Mouse (Mus musculus): ENCODE data around the gene Cpox.

DNA sequence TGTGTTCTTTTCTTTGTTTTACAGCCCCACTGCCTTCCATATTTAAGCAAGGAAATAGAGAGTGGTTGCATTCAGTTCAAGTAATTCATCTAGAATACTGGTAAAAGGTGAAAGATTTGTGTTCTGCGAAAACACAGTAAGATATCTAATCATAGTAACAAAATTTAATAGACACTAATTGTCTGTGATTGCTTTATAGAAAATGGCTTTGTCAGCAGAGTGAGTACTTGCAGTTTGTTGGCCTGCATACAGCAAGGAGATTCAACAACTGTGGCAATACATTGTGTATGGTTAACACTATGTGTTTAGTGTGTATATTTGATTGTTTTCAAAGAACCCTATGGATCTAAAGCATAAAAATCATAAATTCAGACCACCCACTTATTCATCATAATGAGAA, 43.0 kb downstream of the Cpox start:
- no peak for TF ChIP-seq CTCF (conservative IDR thresholded peaks at IDR 0.05 in 1 of 2, IDR thresholded peaks at IDR 0.05 in 1 of 2; ENCODE audit: low read depth in 2 of 2, low read length in 2 of 2)
- TF ChIP-seq POLR2A (IDR thresholded peaks at IDR 0.05; ENCODE audit: low read depth, low read length): no peak
- no peak for TF ChIP-seq USF1 (IDR thresholded peaks at IDR 0.05; ENCODE audit: low read depth, low read length)

Data from CH12.LX (cell line).